Mouse (Mus musculus): ENCODE measurements around the gene Srgn.
A peak's percentile ranks its signal among the peaks of the same experiment; 100 is the strongest.
"Not testable (repeated sequence)": the region's sequence is repeated elsewhere in the genome, so short reads cannot be mapped to it uniquely, and the experiment has no call there.

The Srgn gene

GRCm38 (mm10) chr10:62521763-62522162, 5.5 kb downstream of the Srgn start:
- DNase-seq (ENCODE audit: low spot score): no peak

GRCm38 (mm10) chr10:62520911-62521310, 6.3 kb downstream of the Srgn start:
- no peak for DNase-seq (ENCODE audit: low spot score)

- DNase-seq (ENCODE audit: low spot score): no peak
Measured at GRCm38 (mm10) chr10:62517511-62517910, 9.7 kb downstream of the Srgn start.

GRCm38 (mm10) chr10:62512855-62513254, 14.4 kb downstream of the Srgn start:
- no peak for DNase-seq (ENCODE audit: low spot score)

GRCm38 (mm10) chr10:62511528-62511927, 15.7 kb downstream of the Srgn start:
- DNase-seq (ENCODE audit: low spot score): no peak

GRCm38 (mm10) chr10:62509032-62509656, 18.1 kb downstream of the Srgn start:
- DNase-seq (ENCODE audit: low spot score): no peak

GRCm38 (mm10) chr10:62508459-62508858, 18.8 kb downstream of the Srgn start:
- DNase-seq (ENCODE audit: low spot score): no peak

- no peak for DNase-seq (ENCODE audit: low spot score)
Measured at GRCm38 (mm10) chr10:62507591-62508308, 19.5 kb downstream of the Srgn start.

- DNase-seq (ENCODE audit: low spot score): no peak
Measured at GRCm38 (mm10) chr10:62507071-62507470, 20.2 kb downstream of the Srgn start.

- no peak for DNase-seq (ENCODE audit: low spot score)
Measured at GRCm38 (mm10) chr10:62506019-62506556, 21.2 kb downstream of the Srgn start.

GRCm38 (mm10) chr10:62505224-62505983, 21.8 kb downstream of the Srgn start:
- DNase-seq (ENCODE audit: low spot score): no peak

- DNase-seq (ENCODE audit: low spot score): no peak
Measured at GRCm38 (mm10) chr10:62503836-62504628, 23.2 kb downstream of the Srgn start.

GRCm38 (mm10) chr10:62503353-62503752, 23.9 kb downstream of the Srgn start:
- no peak for DNase-seq (ENCODE audit: low spot score)

- no peak for DNase-seq (ENCODE audit: low spot score)
Measured at GRCm38 (mm10) chr10:62501951-62502350, 25.3 kb downstream of the Srgn start.

GRCm38 (mm10) chr10:62500916-62501615, 26.2 kb downstream of the Srgn start:
- no peak for DNase-seq (ENCODE audit: low spot score)

- DNase-seq (ENCODE audit: low spot score): peak; percentile 60
Measured at GRCm38 (mm10) chr10:62500088-62500915, 26.9 kb downstream of the Srgn start.

- DNase-seq (ENCODE audit: low spot score): not testable (repeated sequence)
Measured at GRCm38 (mm10) chr10:62491681-62492080, 35.6 kb downstream of the Srgn start.

- no peak for DNase-seq (ENCODE audit: low spot score)
Measured at GRCm38 (mm10) chr10:62488266-62488665, 39.0 kb downstream of the Srgn start.

GRCm38 (mm10) chr10:62486618-62487415, 40.4 kb downstream of the Srgn start, which contains the start of gene Vps26a:
Vps26a (minus strand) TSS chr10:62486805.
- peak; percentile 99 for DNase-seq (ENCODE audit: low spot score)
